Mouse (Mus musculus) testis, adult 10 weeks (tissue): ENCODE results near the gene Guca2a. TPM values are rescaled to one million over a fixed set of nuclear protein-coding genes. Genes with fewer than 3 reads are reported as not detected.

Experiments used
- polyA plus RNA-seq: library from polyadenylated mRNA; stranded (reverse); fragments of 350-450 nt; fragmentation: Illumina TruSeq; extraction: RNeasy Lipid Tissue Mini Kit (QIAGEN cat#74804); gene quantifications from one replicate; pipeline ENCODE4 v1.2.3, GENCODE M21; 2014; ENCODE audit warnings: low read depth, low replicate concordance

The Guca2a gene
- polyA plus RNA-seq: not detected

GRCm38 (mm10) chr4:119637176-119637845 lies at the start of gene Guca2a:
Guca2a (plus strand) TSS chr4:119637704.

GRCm38 (mm10) chr4:119658731-119659130 lies 21.2 kb downstream of the Guca2a start, which contains the start of gene Guca2b:
Guca2b (minus strand) TSS chr4:119658954.

Other genes starting within 250 kb of the Guca2a start
- gene Ccdc30, start 222.2 kb upstream of the Guca2a start, polyA plus RNA-seq: 1,643 TPM
- 9.5 TPM for gene Ppcs, start 215.3 kb upstream of the Guca2a start, polyA plus RNA-seq
- gene Zmynd12, start 214.9 kb upstream of the Guca2a start, polyA plus RNA-seq: 81.5 TPM
- 0.73 TPM for gene Rimkla, start 145.1 kb upstream of the Guca2a start, polyA plus RNA-seq
- gene Foxj3, start 100.7 kb upstream of the Guca2a start, polyA plus RNA-seq: 35.5 TPM
- 7.7 TPM for gene Frg2f1, start 98.2 kb upstream of the Guca2a start, polyA plus RNA-seq
- not detected for gene Guca2b, start 21.2 kb downstream of the Guca2a start, polyA plus RNA-seq
- gene Hivep3, start 96.1 kb downstream of the Guca2a start, polyA plus RNA-seq: 0.53 TPM